Mouse (Mus musculus) liver, adult 2 months (tissue): ENCODE measurements around the gene Ptgdr2.

Experiments used
- CTCF ChIP-seq: fragments of 200-500 bp; IDR thresholded peaks from 2 replicates; pipeline ENCODE4 v1.5.1; 2011; ENCODE audit warnings: low read depth, low read length, control low read depth
- POLR2A ChIP-seq: fragments of 200-500 bp; IDR thresholded peaks from 2 replicates; pipeline ENCODE4 v1.6.1; 2011; ENCODE audit warnings: low read length, control low read depth; ENCODE audit not compliant: insufficient read depth; ENCODE audit errors: extremely low read depth

GRCm38 (mm10) chr19:10904512-10904911 lies 32.4 kb upstream of the Ptgdr2 start:
- TF ChIP-seq CTCF (no peak), POLR2A (no peak)
